Mouse (Mus musculus): ENCODE data around the gene Ctxn2. TPM values are rescaled to one million over a fixed set of nuclear protein-coding genes. Genes with fewer than 3 reads are reported as not detected.
A peak's percentile ranks its signal among the peaks of the same experiment; 100 is the strongest.
"Not testable (repeated sequence)": the region's sequence is repeated elsewhere in the genome, so short reads cannot be mapped to it uniquely, and the experiment has no call there.

The Ctxn2 gene
- not detected in 2 replicates for polyA plus RNA-seq (2014; fragmentation: Nextera tagmentation; extraction: Ambion mirVana)

- Histone ChIP-seq H3K36me3 (ENCODE audit: control insufficient read depth, insufficient read depth, low read length) (no peaks in the 10 kb centered on the region), H3K4me1 (ENCODE audit: control insufficient read depth, insufficient read depth, low read length) (no peaks in the 10 kb centered on the region; the same call in 1 of the 2 replicates), H3K4me2 (ENCODE audit: low read depth) (peak within 1 kb of the TSS; percentile 64), H3K9ac (ENCODE audit: low read length) (0 out of 2 replicates have a peak within 1 kb of the TSS, but pooled peaks have one; percentile 11), H3K27ac (ENCODE audit: low read depth, low read length) (no peak within 1 kb of the TSS), H3K27me3 (ENCODE audit: control insufficient read depth, insufficient read depth, low read length) (no peaks in the 10 kb centered on the region), H3K9me3 (ENCODE audit: control insufficient read depth, low read length) (no peaks in the 10 kb centered on the region), H3K4me3 (ENCODE audit: low read depth, low read length) (peak within 1 kb of the TSS; percentile 32)
- 2% methylated on average over 39 of the region's 39 CpGs for WGBS
- DNase-seq (ENCODE audit: low spot score) (peak; percentile 85), ATAC-seq (ENCODE audit: insufficient read depth, low FRiP score, low TSS enrichment) (no peak)
Observed at GRCm38 (mm10) chr2:125135903-125136811, at the start of gene Ctxn2. Gene Ctxn2 (plus strand): TSS chr2:125136692.

GRCm38 (mm10) chr2:125088757-125089156 is 47.7 kb upstream of the Ctxn2 start:
- DNase-seq (ENCODE audit: low spot score) = no peak
- Histone ChIP-seq H3K27ac (ENCODE audit: low read depth, low read length) (no peak overlapping the region), H3K36me3 (ENCODE audit: control insufficient read depth, insufficient read depth, low read length) (no peaks in the 10 kb centered on the region; the same call in 1 of the 2 replicates), H3K4me1 (ENCODE audit: control insufficient read depth, insufficient read depth, low read length) (no peaks in the 10 kb centered on the region), H3K27me3 (ENCODE audit: control insufficient read depth, insufficient read depth, low read length) (no peaks in the 10 kb centered on the region), H3K9me3 (ENCODE audit: control insufficient read depth, low read length) (no peaks in the 10 kb centered on the region), H3K4me3 (ENCODE audit: low read depth, low read length) (no peak overlapping the region), H3K4me2 (ENCODE audit: low read depth) (no peak overlapping the region), H3K9ac (ENCODE audit: low read length) (no peak overlapping the region)
- WGBS = 93% methylated on average over 7 of the region's 7 CpGs
- ATAC-seq (ENCODE audit: insufficient read depth, low FRiP score, low TSS enrichment) = no peak

GRCm38 (mm10) chr2:125092123-125092522 is 44.4 kb upstream of the Ctxn2 start:
- not testable (repeated sequence) for H3K4me3 ChIP-seq (ENCODE audit: low read depth, low read length); H3K27ac ChIP-seq (ENCODE audit: low read depth, low read length); H3K4me2 ChIP-seq (ENCODE audit: low read depth); DNase-seq (ENCODE audit: low spot score); H3K4me1 ChIP-seq (ENCODE audit: control insufficient read depth, insufficient read depth, low read length); H3K9ac ChIP-seq (ENCODE audit: low read length); H3K36me3 ChIP-seq (ENCODE audit: control insufficient read depth, insufficient read depth, low read length); ATAC-seq (ENCODE audit: insufficient read depth, low FRiP score, low TSS enrichment); H3K27me3 ChIP-seq (ENCODE audit: control insufficient read depth, insufficient read depth, low read length); H3K9me3 ChIP-seq (ENCODE audit: control insufficient read depth, low read length)
- 92% methylated on average over 3 of the region's 3 CpGs for whole genome bisulfite sequencing

- DNase-seq (ENCODE audit: low spot score); H3K4me2 ChIP-seq (ENCODE audit: low read depth); ATAC-seq (ENCODE audit: insufficient read depth, low FRiP score, low TSS enrichment); H3K4me3 ChIP-seq (ENCODE audit: low read depth, low read length); H3K9me3 ChIP-seq (ENCODE audit: control insufficient read depth, low read length); H3K4me1 ChIP-seq (ENCODE audit: control insufficient read depth, insufficient read depth, low read length); H3K36me3 ChIP-seq (ENCODE audit: control insufficient read depth, insufficient read depth, low read length); H3K27me3 ChIP-seq (ENCODE audit: control insufficient read depth, insufficient read depth, low read length); H3K27ac ChIP-seq (ENCODE audit: low read depth, low read length); H3K9ac ChIP-seq (ENCODE audit: low read length): not testable (repeated sequence)
- 98% methylated on average over 13 of the region's 13 CpGs for WGBS
Observed at GRCm38 (mm10) chr2:125104491-125104890, 32.0 kb upstream of the Ctxn2 start.

- not testable (repeated sequence) for H3K4me3 ChIP-seq (ENCODE audit: low read depth, low read length); H3K4me2 ChIP-seq (ENCODE audit: low read depth); H3K36me3 ChIP-seq (ENCODE audit: control insufficient read depth, insufficient read depth, low read length); H3K9ac ChIP-seq (ENCODE audit: low read length); H3K27me3 ChIP-seq (ENCODE audit: control insufficient read depth, insufficient read depth, low read length); H3K9me3 ChIP-seq (ENCODE audit: control insufficient read depth, low read length); H3K27ac ChIP-seq (ENCODE audit: low read depth, low read length); DNase-seq (ENCODE audit: low spot score); ATAC-seq (ENCODE audit: insufficient read depth, low FRiP score, low TSS enrichment); H3K4me1 ChIP-seq (ENCODE audit: control insufficient read depth, insufficient read depth, low read length)
- WGBS = 91% methylated on average over 4 of the region's 4 CpGs
Observed at GRCm38 (mm10) chr2:125106536-125106935, 30.0 kb upstream of the Ctxn2 start.

- no peaks in the 10 kb centered on the region; the same call in 1 of the 2 replicates for H3K36me3 ChIP-seq (ENCODE audit: control insufficient read depth, insufficient read depth, low read length)
- peaks cover 12% of the 10 kb centered on the region; the same call in 1 of the 2 replicates for H3K4me1 ChIP-seq (ENCODE audit: control insufficient read depth, insufficient read depth, low read length)
- ATAC-seq (ENCODE audit: insufficient read depth, low FRiP score, low TSS enrichment) (no peak), DNase-seq (ENCODE audit: low spot score) (no peak)
- H3K27me3 ChIP-seq (ENCODE audit: control insufficient read depth, insufficient read depth, low read length) = no peaks in the 10 kb centered on the region
- no peak overlapping the region for H3K27ac ChIP-seq (ENCODE audit: low read depth, low read length)
- H3K4me2 ChIP-seq (ENCODE audit: low read depth) = no peak overlapping the region
- 81% methylated on average over 6 of the region's 6 CpGs for whole genome bisulfite sequencing
- H3K9ac ChIP-seq (ENCODE audit: low read length) = no peak overlapping the region; the same call in 1 of the 2 replicates
- H3K4me3 ChIP-seq (ENCODE audit: low read depth, low read length) = no peak overlapping the region
- no peaks in the 10 kb centered on the region for H3K9me3 ChIP-seq (ENCODE audit: control insufficient read depth, low read length)
Observed at GRCm38 (mm10) chr2:125119381-125120110, 16.9 kb upstream of the Ctxn2 start.

DNA sequence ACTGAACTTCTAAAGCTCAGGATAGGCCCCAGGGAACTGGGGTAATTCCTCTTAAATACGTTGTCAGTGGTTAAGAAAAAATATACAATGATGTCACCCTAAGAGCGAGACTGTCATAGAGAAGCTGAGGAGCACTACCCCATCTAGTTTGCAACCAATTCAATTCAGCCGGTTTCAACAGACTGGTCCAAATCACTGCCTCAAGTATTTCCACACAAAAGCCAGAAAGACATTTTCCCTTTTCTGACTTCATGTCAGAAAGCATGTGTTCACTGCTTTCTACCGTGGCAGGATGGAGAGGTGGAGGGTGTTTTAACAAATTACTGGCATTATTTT is 14.2 kb upstream of the Ctxn2 start:
- WGBS = 12% methylated on average over 4 of the region's 4 CpGs
- Histone ChIP-seq H3K27ac (ENCODE audit: low read depth, low read length) (no peak overlapping the region), H3K36me3 (ENCODE audit: control insufficient read depth, insufficient read depth, low read length) (no peaks in the 10 kb centered on the region; the same call in 1 of the 2 replicates), H3K4me2 (ENCODE audit: low read depth) (peak overlapping the region; percentile 80), H3K9ac (ENCODE audit: low read length) (peak overlapping the region; percentile 98), H3K27me3 (ENCODE audit: control insufficient read depth, insufficient read depth, low read length) (no peaks in the 10 kb centered on the region), H3K9me3 (ENCODE audit: control insufficient read depth, low read length) (no peaks in the 10 kb centered on the region), H3K4me3 (ENCODE audit: low read depth, low read length) (peak overlapping the region; percentile 74), H3K4me1 (ENCODE audit: control insufficient read depth, insufficient read depth, low read length) (peaks cover 12% of the 10 kb centered on the region; the same call in 1 of the 2 replicates)
- no peak for DNase-seq (ENCODE audit: low spot score)
- 0 out of 2 replicates have a peak, but pooled peaks have one; percentile 5 for ATAC-seq (ENCODE audit: insufficient read depth, low FRiP score, low TSS enrichment)

DNA sequence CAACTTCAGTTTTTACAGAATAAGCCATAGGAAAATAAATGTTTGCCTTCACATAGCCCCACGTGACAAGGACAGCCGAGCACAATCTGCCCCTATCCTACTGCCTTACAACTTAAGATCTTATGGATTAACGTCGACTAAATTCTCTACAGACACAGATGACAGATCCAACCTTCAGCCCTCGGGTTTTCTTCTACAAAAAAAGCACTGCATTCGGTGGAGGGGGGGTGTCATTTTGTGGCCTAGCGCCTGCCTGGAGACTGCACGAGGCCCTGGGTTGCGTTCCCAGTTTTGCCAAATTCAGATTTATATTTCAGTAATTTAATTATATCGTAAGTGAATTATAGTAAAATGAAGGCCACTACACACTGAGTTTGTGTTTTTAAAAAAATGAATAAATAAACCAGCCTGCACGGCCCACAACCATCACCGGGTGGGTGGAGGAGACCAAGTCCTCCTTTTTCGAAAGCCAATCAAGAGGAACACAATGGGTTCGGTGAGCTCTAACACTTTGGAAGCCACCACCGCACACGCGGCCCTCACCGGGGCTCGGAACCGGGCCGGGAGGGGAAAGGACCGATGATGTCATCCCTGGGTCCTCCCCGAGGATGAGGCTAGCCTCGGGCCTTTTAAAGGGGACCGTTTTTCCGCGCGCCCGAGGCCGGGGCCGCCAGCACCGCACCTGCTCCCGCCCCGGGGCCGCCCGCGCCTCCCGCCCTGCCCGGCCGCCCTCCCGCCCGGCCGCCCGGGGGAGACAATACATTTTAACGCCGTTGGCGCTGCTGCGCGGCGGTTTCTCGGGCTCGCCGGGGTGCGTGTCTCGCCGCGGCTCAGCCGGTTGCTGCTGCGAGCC is 13.6 kb upstream of the Ctxn2 start:
- DNase-seq (ENCODE audit: low spot score) (peak; percentile 60), ATAC-seq (ENCODE audit: insufficient read depth, low FRiP score, low TSS enrichment) (peak; percentile 80)
- Histone ChIP-seq H3K4me1 (ENCODE audit: control insufficient read depth, insufficient read depth, low read length) (peaks cover 12% of the 10 kb centered on the region; the same call in 1 of the 2 replicates), H3K27ac (ENCODE audit: low read depth, low read length) (peak overlapping the region; percentile 84), H3K9me3 (ENCODE audit: control insufficient read depth, low read length) (no peaks in the 10 kb centered on the region), H3K9ac (ENCODE audit: low read length) (peak overlapping the region; percentile 98), H3K36me3 (ENCODE audit: control insufficient read depth, insufficient read depth, low read length) (no peaks in the 10 kb centered on the region; the same call in 1 of the 2 replicates), H3K4me2 (ENCODE audit: low read depth) (peak overlapping the region; percentile 80), H3K4me3 (ENCODE audit: low read depth, low read length) (peak overlapping the region; percentile 74), H3K27me3 (ENCODE audit: control insufficient read depth, insufficient read depth, low read length) (no peaks in the 10 kb centered on the region)
- WGBS = under 1% methylated on average over 55 of the region's 59 CpGs
